Mouse (Mus musculus) MEL-GATA-1-ER (cell line): Measurements from ENCODE around the gene Ino80e.
"Not testable (repeated sequence)": the region's sequence is repeated elsewhere in the genome, so short reads cannot be mapped to it uniquely, and the experiment has no call there.

Source experiments
- DNase-seq: peaks from one replicate; pipeline ENCODE4 v3.0.0-alpha.2; 2012; ENCODE audit warnings: low read depth; ENCODE audit errors: extremely low read depth

Ino80e gene

DNA sequence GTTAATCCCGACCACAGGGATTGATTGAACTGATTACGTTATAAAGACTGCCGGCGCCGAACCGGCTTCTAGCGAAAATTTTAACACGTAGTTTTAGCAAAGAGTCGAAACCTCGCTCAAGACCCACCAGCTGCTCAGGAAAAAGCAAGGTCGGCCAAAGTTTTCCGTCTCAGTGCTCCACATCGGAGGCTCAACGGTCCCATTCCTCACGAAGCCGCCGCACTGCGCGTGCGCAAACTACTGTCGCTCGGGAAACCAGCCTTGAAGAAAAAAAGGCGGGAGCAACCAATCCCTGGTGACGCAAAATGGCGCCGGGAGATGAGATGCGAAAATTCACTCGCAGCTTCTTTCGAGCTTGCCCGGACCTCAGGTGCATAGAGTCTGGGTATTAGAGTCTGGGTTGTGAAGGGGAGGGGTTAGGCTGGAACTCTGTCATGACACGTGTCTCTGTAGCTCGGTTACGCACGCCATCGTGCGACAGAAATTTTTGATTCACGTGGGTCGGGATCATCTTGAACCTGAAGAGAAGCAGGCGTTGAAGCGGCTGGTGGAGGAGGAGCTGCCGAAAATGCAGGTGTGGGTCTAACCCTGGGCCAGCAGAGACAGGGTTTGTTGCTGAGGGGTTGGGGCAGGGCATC lies at the start of gene Ino80e:
TSS of gene Ino80e (minus strand) at position 231 of the 638 bp plus-strand sequence.
- DNase-seq: peak; percentile 83

DNA sequence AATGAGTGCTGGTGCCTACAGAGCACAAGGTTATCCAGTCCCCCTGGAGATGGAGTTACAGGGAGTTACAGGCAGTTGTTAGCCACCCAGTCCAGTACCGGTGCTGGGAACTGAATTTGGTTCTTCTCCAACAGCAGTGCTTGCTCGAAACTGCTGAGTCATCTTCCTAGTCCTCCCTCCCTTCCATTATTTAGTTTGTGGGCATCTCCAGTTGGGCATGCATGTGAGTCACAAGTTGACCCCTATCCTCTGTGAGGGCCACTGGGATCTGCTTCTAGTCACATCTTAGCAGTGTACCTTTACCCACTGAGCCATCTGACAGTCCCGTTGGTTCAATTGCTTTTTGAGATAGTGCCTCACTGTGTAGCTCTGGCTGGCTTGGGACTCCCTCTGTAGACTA lies 43.4 kb upstream of the Ino80e start:
- DNase-seq: no peak

DNA sequence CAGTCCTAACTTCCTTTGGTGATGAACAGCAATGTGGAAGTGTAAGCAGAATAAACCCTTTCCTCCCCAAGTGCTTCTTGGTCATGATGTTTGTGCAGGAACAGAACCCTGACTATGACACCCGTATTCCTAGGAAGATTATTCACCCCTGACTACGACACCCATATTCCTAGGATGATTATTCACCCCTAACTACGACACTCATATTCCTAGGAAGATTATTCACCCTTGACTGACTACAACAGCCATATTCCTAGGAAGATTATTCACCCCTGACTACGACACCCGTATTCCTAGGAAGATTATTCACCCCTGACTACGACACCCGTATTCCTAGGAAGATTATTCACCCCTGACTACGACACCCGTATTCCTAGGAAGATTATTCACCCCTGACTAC lies 37.6 kb upstream of the Ino80e start:
- DNase-seq: not testable (repeated sequence)

DNA sequence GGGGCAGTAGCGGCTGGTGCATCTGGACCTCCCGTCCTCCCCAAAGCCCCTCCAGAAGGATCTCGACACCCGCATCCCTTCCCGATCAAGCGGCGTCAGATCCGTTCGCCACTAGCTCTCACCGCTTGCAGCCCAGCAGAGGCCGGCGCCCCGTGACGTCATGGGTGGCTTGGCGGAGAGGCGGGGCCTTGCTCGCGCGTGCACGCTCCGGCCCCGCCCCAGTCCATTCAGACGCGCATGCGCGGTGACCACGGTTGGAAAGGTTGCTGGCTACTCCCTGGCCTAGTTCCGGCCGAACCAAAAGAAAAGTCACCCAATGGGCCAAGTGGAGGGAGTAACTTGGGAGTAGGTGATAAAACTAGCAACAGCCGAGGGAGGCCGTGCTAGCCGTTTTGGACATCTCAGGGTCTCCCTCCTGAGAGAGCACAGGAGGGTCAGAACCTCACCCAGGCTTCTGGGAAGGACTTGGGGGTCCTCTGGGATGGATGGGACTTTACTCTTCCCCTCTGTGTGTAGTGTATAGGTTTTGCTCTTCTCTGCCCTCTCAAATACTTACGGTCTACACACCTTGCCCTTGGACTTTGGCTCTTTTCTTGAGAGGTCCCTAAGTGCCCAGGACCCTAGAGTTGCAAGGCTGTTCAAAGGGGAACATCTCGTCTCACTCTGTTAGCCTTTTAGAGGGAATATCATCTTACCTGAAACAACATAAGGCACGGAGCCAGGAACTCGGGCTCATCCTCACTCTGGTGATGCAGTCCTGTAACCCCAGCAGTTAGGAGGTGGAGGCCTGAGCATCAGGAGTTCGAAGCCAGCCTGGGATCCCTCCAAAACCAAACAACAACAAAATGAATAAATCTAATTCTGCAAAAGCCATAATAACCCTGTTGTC lies 36.2 kb upstream of the Ino80e start:
- peak; percentile 52 for DNase-seq

DNA sequence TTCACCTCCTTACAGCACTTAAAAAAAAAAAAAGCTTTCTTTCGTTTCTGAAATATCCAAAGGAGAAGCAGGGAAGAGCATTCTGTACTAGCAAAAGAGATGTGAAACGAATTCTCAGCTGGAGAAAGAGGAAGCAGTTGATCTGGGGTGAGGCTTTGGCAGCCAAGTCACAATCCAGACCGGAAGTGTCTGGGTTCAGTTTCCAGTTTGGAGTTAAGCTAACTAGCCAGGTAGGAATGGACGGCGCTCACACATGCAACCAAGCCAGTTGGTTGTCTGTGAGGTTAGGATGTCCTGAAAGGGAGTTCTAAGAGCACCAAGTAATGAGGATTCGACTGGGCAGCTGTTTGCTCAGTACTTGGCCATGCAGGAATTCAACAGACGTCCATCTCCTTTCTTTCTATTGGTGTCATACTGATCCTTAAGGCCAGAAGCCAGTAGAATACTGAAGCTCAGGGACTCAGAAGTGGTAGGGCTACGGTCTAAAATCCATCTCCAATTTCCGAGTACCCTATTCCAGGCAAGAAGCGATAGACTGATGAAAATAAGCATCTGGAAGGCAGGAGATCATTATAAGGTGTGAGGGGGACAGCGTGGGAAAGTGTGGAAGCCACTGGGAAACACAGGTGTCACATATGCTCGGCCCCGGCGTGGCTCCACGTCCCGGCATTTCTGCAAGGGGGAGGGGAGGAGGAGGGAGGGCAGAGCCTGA lies 35.4 kb upstream of the Ino80e start:
- DNase-seq: peak; percentile 83

DNA sequence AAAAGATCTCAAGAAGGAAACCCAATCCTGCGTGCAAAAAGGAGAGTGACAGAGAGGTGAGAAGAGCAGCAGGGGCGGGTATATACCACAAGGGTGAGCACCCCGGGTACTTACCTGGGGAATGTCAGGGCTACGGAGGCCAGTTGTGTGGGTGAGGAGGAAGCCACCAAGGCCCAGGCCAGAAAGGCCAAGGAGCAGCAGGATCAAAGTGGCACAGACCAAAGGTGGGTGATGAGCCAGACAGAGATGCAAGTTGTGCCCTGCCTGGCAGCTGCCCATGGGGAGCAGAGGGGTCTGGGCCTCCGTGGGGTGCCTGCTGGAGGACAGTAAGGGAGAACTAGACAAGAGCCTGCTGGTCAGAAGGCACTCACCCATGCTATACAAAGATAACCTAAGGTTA lies 34.7 kb upstream of the Ino80e start:
- no peak for DNase-seq

DNA sequence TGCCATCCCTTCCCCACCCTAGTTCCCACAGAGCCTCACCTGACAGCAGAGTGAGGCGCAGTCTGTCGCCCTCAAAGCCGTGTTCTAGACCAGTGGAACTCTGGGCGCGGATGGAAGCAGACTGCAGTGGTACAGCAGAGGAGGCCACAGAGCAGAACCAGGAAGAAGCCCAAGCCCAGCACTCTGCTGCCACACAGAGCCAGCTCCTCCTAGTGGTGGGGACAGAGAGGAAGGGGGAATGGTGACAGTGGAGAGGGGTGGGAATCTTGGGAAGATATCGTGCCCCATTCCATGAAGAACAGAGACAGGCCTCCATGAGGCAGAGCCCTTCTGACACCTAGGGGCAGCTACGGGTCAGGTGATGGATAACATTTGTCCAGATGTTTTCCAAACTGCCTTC lies 26.7 kb upstream of the Ino80e start:
- no peak for DNase-seq

DNA sequence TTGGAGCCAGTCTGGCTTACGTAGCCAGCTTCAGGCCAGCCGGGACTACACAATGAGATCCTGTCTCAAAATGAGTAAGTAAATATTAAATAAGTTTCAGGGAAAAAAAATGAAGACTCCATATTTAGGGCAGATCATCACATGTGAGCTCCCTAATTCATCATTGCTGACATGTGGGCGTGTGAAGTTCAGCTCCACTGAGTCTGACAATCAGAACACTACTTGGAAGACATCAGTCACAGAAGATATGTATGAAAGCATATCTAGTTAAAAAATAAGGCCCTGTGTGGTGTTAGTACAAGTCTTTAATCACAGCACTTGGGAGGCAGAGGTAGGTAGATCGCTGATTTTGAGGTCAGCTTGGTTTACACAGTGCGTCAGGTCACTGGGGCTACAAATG lies 25.1 kb upstream of the Ino80e start:
- DNase-seq: no peak

DNA sequence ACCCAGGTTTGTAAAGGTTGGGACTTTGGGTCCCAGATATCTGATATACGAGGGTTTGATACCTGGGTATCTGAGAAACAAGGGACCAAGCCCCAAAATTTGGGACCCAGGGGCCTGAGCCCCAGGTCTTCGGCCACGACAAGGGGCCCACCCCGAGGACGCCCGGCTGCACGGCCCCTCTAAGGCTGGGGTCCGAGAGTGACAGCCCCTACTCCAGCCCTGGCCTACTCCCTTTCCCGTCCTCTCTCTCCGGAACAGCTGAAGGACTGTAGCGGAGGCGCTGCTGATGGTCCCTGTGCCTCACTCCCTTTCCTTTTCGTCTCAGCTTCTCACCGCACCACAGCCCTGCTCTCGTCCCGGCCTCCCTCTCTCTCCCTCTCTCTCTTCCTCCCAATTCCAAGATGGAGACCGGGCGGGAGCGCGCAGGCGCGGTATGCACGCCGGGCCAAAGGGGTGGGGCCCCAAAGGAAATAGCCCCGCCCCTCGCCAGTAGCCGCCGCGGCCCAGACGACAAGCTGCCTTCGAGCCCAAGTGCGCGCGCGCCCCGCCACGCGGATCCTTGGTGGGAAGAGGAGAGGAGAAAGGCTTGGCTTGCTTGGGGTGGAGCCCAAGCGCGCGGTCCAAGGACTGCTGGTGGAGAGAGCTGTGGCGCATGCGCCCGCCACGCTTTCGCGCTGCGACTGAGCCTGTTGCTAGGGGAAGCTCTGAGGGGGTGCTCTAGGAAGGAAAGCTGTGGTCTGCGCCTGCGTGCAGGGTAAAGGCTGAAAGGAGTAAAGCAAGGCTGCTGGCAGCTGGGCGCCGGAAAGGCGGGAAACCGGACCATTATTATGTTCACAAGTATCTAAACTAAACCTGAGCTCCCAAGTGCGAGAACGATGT lies 22.3 kb upstream of the Ino80e start, which contains the start of gene Taok2:
TSS of gene Taok2 (minus strand) at position 418 of the 879 bp plus-strand sequence.
- peak; percentile 98 for DNase-seq

DNA sequence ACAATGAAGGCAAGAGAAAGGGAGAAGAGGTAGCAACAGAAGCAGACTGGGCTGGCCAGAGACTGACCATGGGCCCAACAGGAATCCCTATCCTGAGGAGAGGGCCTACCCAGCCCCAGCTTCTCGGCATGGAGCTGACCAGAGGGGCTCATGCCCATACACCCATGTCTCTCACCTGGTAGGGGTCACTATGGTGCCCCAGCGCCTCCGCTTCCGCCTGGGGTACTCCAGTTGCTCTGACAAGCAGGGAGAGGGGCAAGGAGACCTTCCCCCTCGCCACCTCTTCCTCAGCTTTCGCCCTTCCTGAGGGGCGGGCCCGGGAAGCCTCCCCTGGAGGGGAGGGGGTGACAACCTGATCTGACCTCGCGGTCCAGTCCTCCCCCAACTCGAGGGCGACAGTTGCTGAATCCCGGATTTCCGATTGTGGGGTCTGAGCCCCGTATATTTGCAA lies 21.6 kb upstream of the Ino80e start:
- no peak for DNase-seq

DNA sequence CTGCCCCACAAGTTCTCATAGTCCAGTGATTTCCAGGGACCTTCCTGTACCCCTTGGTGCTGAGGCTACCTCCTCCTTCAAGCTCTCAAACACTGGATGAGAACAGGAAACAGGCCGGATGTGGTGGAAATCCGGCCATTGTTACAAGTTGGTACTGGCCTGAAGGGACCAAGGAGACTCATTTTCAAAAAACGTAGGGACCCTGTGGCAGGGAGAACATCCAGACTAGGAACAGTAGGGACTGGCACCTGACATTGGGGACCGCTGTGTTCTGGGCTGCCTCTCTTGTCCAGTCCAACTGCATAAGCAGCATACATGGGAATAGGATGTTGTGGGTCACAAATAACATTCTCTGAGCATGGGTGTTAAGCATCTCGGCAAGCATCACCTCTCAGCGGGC lies 18.9 kb upstream of the Ino80e start:
- DNase-seq: no peak

DNA sequence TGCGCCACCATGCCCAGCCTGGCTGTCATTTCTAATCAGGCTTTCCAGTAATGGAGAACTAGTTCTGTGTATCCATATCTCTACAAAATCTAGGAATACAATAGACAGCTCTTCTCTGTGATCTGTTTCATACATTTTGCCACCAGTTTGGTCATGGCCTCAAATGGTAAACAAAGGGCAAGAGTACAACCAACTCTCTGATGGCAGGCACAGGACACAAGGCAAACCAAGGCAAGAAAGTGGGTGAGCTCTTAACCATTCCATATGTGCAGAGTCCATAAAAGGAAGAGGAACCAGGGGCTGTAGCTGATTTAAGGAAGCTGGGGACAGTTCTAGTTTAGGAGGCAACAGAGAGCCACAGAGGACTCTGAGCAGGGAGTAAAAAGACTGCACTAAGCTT lies 15.1 kb upstream of the Ino80e start:
- no peak for DNase-seq

DNA sequence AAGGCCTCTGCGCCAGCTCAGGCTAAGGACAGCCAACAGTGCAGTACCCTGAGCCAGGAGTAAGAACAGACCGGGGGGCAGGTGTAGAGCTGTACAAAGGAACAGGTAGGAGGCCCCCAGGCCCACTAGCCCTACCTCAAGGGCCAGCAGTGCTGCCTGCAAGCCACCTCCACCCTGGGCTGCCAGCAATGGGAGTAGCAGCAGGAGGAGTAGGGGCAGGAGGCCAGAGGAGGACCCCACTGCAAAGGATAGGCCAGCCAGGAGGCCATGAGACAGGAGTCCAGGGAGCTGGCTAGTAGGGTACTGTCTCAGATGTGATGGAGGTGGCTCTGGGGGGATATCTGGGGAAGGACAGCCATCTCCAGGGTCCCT lies 8.3 kb upstream of the Ino80e start:
- no peak for DNase-seq

DNA sequence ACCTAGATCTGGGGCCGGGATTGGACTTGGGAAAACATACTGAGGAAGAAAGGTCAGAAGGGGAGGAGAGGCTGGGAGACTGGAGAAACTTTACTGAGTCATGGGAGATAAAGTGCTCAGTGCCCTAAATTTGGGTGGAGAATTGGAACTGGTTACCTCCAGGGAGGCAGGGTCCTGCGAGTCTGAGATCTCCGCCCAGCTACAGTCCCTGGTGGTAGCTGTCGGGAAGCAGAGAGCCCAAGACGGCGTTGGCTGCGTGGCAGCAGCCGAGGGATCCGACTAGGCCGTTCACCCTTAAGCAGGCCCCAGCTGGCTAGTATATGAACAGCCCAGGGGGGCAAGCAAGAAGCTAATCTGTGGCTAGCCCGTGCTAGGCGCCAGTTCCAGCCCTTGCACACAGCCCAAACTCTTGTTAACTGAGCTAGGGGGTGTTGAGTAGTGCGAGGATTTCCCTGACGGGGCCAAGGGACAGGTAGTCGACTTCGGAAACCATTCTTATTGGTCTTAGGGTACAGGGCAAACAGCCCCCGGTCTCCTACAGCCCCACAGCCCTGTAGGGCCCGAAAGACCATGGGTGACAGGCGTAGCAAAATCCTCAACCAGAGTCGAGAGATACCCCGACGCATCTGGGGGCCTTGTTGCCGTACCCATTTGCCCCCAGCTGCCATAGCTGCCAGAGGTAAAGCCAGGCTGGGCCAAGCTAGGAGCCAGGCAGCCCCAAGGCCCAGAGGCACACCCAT lies 7.8 kb upstream of the Ino80e start:
- DNase-seq: no peak

DNA sequence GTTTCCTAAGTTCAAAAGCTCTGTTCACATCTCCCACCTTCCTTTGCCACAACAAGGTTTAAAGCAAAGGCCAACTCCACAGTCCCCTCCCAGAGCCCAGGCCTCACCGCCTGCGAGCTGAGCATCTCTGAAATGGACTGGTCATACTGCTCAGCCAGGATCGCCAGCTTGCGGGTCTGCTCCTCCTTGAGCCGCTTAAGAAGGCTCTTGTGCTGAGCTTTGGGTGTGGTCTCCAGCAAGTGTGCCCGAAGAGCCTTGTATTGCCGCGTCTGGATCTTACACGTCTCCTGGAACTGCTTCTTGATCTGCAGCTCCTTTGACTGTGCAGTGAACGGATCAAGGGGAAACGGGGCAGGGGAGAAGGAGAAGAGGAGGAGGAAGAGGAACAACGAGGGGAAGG lies 5.8 kb upstream of the Ino80e start:
- no peak for DNase-seq

DNA sequence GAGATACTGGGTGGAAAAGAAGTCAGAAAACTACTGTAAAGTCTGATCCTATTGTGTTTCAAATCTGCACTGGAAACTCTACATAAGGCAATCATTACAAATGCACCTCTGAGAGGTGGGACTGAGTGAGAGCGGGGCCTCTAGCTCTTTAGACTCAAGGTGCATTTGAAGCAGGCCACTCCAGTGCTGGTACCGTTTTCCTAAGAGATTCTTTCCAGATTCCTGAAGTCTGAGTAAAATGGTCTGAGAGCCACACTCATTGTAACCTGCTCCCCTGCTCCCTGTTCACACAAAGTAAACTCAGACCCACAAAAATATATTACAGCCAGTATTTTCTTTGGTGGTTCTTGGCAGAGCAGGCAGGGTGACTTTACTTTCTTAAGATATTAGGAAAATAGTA lies 5.4 kb upstream of the Ino80e start:
- DNase-seq: no peak

DNA sequence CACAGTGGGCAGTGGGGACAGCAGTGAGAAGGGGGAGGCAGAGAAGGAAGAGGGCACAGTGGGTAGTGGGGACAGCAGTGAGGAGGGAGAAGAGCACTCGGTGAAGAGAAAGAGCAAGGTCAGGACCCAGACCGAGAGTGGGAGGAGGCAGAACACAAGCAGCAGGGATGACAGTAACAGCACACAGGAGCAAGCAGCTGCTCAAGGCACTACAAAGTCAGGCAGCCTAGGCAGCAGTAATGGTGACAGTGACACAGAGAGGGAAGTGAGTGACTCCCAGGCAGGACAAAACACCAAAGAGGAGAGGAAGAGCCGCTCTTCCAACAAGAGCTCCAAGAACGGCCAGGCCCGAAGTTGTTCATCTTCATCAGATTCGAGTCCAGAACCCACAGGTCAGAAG lies 1.6 kb upstream of the Ino80e start:
- DNase-seq: no peak

DNA sequence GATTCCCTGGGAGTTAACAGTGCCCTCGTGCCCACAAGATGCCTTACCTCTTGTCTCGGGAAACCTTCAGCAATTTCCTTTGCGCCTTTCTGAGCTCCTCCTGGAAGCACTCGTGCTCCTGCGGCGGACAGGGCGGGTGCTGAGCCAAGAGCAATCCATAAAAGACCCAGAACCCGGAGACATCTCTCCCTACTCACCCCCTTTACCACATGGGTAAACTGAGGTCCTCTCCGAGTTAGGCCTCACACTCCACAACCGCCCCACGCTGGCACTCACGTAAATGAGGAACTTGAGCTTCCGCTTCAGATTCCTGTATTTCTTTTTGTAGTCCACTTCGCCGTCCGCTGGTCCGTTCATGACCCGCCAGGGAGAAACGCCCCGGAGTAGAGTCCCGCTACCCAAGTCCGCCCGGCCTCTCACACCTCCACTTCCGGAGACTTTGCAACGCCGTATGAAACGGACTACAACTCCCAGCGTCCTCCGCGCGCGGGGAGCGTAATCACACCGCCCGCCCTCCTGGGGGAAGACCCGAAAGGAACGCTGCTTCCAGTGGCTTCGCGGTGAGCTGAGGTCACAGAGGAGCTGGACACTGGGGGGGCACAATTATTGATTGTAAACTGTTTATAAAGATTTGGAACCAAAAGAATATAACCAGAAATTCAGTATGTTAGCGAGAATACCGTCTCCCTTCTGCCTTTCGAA lies 597 bp downstream of the Ino80e start, which contains the start of gene Hirip3:
TSS of gene Hirip3 (plus strand) at position 544 of the 702 bp plus-strand sequence.
- peak; percentile 86 for DNase-seq

DNA sequence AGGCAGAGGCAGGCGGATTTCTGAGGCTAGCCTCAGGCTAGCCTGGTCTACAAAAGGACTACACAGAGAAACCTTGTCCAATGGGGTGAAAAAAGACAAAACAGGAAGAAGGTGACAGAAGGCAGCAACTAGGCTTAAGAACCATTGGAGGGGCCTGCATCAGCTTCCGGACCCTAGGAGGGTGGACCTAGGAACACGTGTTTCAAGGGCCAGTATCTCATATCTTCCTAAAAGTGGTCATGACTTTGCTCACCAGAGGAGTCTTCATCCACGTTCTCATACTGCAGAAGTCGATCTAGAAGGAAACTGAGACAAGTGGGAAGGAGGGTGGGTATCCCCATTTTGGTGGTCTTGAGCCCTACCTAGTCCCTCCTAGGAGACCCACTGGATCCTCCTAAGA lies 1.2 kb downstream of the Ino80e start:
- DNase-seq: peak; percentile 51
